Mouse (Mus musculus) kidney, adult 2 months (tissue): ENCODE measurements around the gene Gm815.

Source experiments
- CTCF ChIP-seq: fragments of 200-500 bp; conservative IDR thresholded peaks from 2 replicates; pipeline ENCODE4 v1.5.1; 2011; ENCODE audit warnings: low read depth, mild to moderate bottlenecking, control low read depth, low read length, moderate library complexity, mixed read lengths; ENCODE audit not compliant: insufficient read depth, insufficient read length
- POLR2A ChIP-seq: fragments of 200-500 bp; IDR thresholded peaks from one replicate; pipeline ENCODE4 v1.6.1; 2011; ENCODE audit warnings: low read depth, low read length, control low read depth

- TF ChIP-seq POLR2A (no peak), CTCF (no peak)
Observed at GRCm38 (mm10) chr19:26844813-26845212, 40.9 kb upstream of the Gm815 start.
